Mouse (Mus musculus) telencephalon, adult 2 months (tissue): Measurements from ENCODE around the gene Zbtb3.
"Not testable (repeated sequence)": the region's sequence is repeated elsewhere in the genome, so short reads cannot be mapped to it uniquely, and the experiment has no call there.

Source experiments
- DNase-seq: peaks from one replicate; pipeline ENCODE4 v3.0.0-alpha.2; 2011; ENCODE audit warnings: low read depth, low spot score

Zbtb3 gene

DNA sequence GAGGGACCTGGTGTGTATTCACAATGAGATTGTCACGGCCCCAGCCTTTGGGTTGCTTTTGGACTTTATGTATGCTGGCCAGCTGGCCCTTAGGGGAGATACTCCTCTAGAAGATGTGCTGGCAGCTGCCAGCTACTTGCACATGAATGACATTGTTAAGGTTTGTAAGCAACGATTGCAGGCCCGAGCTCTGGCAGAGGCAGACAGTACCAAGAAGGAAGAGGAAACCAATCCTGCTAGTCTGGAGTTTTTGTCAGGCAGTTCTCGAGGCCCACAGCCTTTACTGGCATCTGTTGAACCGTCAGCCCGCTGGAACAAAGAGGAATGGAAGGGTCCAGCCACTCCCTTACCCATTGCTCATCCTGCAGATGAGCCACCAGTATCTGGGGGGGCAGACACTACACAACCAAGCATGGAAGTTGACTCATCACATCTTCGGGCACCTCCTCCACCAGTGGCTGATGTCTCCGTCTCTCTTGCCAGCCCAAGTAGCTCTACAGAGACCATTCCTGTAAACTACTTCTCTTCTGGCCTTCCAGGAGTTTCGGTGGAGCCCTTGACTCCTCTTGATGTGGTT lies 937 bp downstream of the Zbtb3 start:
- DNase-seq = no peak

DNA sequence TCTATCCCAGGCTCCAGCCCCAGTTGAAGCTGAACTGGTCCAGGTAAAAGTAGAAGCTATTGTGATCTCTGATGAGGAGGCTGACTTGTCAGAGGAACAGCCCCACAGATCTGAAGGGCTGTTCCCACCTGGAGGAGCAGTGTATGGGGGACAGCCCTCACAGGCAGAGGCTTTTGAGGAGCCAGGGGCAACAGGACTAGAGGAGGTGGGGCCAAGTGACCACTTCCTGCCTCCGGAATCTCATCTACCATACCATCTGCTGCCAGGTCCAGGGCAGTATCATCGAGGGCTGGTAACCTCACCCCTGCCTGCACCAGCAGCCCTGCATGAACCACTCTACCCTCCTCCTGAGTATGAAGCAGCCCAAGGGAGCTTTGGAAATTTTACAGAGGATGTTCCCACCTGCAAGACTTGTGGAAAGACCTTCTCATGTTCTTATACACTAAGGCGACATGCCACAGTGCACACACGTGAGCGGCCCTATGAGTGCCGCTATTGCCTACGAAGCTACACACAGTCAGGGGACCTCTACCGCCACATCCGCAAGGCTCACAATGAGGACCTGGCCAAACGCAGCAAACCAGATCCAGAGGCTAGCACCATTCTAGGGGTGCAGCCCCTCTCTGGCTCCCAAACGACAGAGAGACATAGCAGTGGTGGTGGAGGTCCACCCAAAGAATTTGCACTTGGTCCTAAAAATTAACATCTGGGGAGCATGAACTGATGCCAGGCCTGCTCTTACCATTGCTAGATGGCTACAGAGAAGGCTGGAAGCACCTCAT lies 1.7 kb downstream of the Zbtb3 start:
- DNase-seq = no peak

DNA sequence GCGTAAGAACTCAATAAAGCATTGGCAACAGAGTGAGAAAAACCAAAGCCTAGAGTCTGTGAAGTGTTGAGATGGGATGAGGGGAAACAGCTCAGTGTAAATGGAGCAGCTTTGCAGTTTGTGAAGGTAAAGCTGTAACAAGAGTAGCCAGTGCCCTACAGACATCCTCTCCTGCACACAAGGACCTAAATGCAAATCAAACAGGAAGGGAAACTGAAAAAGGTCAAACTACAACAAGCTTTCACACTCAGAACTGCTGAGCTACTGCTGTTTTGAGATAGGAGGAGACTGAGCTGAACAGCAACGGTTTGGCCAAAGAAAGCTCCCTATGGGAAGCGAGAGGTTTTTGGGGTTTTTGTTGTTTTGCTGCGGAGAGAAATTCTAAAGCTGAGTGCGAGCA lies 4.5 kb downstream of the Zbtb3 start:
- no peak for DNase-seq

DNA sequence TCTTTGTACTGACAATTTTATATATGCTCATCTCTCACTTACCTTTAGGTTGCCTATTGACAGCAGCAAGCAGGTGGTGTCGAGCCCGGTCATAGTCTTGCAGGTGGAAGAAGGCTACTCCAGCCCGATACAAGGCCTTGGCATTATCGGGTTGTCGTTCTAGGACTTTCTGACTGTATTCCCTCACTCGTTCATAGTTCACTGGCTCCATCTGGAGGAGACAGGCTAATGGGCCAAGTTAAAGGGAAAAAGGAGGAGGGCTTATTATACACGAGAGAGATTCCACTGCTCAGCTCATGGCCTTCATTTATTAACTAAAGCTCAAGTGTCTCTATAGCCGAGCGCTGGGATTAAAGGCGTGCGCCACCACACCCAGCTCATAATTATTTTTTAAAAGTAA lies 13.5 kb downstream of the Zbtb3 start:
- no peak for DNase-seq

DNA sequence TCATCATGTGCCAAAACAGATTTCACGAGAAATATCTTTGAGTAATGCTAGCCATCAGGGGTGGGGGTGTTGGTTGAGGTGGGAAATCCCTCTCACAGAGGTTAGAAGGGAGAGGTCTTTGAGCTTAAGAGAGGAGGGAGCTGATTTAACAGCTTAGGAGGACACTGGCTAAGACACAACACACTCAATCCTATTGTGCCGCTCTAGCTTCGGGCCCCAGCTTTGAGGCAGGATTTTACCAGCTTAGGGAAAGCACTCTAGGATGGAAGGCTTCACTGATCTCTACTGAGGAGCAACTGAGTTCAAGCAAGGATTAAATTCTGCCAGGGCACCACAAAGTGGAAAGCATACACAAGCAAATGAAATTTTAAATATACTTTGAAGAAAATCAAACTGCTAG lies 14.6 kb downstream of the Zbtb3 start:
- DNase-seq = no peak

DNA sequence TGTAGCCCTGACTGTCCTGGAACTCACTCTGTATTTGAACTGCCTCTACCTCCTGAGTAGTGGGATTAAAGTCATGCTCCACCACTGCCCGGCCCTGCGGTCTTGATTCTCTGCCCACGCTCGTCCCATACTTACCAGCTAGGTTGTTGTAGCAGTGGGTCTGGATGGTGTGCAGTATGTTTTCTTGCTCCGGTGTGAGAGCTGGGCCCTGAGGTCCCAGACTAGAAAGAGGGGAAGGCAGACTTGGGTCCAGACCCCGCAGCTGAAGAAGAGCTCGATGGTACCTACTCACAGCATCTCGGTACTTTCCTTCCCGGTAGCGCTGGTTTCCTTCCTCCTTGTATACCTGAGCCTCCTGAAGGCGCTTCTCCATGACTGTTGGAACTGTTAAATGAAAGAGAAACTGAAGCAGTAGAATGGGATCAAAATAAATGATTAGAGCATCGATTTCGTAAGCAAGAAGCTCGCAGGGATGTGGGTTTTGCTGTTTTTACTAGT lies 16.0 kb downstream of the Zbtb3 start:
- DNase-seq = no peak

DNA sequence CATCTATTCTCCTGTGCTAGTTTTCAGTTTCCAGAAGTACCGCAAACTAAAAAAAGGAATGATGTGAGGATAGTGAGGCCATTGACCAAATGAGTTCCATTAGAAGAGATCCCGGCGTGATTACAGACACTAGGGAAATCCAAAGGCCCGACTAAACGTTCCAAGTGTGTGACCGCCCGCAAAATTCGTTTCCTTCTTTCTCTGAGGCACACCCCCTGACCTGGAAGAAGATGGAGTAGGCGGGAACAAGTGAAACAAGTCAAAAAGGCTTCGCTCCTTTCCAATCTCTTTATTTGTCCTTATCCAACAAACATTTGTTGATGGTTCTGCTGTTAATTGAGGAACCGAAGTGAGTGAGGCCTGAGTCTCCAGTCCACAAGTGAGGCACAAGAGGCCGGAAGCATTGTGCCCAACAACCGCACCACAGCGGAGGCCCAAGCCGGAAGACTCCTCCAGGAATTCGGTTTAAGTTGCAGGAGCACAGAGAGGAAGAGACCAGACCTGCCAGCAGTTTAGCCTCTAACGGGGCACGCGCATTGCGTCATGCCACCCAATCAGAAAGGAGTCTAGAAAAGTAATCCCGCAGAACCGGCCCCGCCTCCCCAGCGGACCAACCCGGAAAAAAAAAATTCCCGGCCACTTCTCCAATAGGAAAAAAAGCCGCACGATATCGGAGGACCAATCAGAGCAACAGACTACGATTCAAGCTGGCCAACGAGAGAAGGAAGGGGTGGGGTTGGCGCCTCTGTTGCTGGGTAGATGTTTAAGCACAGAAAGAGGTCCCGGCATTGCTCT lies 16.6 kb downstream of the Zbtb3 start, which contains the start of gene Ttc9c:
Gene Ttc9c (minus strand): TSS at position 533 of the 795 bp plus-strand sequence.
- peak; percentile 99 for DNase-seq

DNA sequence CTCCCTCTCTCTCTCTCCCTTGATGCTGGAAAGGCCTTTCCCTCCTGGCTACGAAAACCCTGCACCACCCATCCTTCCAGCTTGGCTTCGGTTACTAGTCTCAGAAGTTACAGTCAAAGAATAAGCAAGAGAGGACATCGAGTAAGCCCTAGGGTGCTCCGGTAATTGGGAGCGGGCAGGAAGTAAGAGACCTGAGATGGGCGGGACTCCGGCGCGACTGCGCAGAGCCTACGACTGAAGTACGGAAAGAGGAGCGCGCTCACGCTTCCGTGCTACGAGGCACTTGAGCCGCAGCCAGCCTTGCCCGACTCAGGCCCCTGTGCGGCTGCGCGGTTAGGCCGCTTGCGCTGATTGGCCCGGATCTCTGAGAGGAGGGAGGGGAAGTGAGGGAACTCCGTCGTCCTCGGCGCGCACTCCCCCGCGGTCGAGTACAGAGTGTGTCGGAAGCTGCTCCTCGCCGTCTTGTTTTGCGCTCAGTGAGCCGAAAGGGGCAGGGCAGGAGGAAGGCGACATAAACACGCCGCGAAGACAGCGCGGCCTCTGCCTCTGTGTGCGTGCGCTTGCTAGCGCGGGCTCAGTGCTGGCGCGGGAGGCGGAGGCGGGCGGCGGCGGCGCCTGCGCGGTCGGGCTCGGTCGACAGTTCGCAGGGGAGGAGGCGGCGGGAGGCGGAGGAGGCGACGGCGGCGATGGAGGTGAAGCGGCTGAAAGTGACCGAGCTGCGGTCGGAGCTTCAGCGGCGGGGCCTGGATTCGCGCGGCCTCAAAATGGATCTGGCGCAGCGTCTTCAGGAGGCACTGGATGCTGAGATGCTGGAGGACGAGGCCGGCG lies 17.5 kb downstream of the Zbtb3 start, which contains the start of gene Hnrnpul2:
Gene Hnrnpul2 (plus strand): TSS at position 415 of the 828 bp plus-strand sequence.
- peak; percentile 99 for DNase-seq

DNA sequence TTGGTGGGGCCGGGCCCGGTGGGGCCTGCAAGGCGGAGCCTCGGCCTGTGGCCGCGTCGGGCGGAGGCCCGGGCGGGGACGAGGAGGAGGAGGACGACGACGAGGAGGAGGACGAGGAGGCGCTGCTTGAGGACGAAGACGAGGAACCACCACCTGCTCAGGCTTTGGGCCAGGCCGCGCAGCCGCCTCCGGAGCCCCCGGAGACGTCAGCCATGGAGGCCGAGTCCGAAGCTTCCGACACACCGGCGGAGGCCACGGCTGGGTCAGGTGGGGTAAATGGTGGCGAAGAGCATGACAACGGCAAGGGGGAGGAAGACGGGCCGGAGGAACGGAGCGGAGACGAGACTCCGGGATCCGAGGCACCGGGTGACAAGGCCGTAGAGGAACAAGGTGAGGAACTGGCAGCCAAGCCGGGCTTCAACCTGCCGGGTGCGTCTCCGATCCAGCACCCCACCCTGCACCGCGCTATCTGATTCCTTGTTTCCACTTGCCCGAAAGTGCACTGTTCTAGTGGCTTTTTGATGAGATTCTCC lies 18.1 kb downstream of the Zbtb3 start:
- no peak for DNase-seq

DNA sequence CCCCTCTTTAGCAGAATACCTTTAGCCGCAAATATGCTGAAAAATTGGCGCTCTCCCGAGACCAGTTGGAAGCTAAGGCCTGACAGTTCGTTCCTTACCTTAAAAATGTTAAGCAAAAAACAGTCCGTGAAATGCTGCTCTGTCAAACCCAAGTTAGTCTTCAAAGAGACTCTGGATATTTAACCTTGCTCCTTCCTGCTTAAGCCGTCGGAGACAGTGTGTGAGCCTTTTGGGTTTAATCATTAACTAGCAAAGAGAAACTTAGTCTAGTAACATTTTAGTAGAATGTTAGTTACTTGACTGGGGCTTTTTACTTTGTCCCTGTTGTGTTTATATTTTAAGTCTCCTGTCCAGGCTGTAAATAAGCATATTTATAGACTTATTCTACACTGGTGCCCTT lies 18.8 kb downstream of the Zbtb3 start:
- no peak for DNase-seq

DNA sequence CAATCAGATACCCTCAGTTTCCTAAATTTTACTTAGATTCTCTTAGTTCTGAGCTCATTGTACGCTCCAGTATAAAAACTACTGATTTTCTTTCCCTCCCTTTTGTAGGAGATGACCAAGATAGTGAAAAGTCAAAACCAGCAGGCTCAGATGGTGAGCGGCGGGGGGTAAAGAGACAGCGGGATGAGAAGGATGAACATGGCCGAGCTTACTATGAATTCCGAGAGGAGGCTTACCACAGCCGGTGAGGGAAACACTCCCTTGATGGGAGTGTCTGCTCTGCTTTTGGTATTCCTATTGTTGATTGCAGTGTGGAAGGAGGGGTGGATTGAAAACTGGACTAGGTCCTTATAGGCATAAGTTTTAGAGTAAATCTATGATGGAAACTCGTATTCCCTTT lies 20.3 kb downstream of the Zbtb3 start:
- no peak for DNase-seq

DNA sequence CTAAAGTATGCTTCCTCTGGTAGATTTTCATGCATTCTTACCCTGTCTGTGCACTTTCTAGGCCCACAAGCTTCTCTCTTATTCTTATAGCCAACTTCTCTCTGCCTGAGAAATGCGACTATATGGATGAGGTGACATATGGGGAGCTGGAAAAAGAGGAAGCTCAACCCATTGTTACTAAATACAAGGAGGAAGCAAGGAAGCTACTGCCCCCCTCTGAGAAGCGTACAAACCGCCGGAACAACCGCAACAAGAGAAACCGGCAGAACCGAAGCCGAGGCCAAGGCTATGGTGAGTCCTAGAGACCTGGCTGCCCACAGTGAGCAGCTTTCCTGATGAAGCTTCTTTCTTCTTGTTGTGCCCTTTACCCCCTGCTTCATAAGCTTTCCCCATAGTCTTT lies 27.3 kb downstream of the Zbtb3 start, which contains the start of gene AC129217.1:
Gene AC129217.1 (plus strand): TSS at position 114 of the 400 bp plus-strand sequence.
- DNase-seq = no peak

DNA sequence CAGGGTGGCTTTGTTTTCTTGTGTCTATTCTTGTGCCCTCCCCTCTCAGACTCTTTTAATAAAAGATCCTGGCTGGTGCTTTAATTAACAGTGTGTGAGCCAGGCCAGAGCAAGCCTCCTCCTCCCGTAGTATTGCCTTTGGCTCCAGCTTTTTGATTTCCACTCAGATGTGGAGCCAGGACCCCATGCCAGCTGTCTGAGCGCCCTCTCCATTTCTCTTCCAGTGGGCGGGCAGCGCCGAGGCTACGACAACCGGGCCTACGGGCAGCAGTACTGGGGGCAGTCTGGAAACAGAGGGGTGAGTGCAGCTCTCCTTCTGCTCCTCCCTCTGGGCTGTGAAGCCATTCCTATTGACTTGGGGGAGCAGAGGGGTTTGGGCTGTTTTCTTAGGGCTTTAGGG lies 28.3 kb downstream of the Zbtb3 start:
- DNase-seq = no peak

DNA sequence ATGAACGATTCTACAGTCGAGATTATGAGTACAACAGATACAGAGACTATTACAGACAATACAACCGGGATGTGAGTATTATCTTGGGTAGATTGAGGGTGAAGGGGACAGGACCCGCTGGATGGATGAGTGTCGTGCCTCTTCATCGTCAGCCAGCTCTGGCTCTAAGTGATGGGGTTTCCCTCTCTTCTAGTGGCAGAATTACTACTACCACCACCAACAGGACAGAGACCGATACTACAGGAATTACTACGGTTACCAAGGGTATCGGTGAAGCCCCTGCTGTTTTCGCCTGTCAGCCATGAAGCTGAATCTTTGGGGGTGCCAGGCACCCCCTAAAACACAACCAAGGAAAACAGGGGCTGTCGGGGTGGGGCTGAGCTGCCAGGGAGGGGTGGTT lies 28.9 kb downstream of the Zbtb3 start:
- no peak for DNase-seq

DNA sequence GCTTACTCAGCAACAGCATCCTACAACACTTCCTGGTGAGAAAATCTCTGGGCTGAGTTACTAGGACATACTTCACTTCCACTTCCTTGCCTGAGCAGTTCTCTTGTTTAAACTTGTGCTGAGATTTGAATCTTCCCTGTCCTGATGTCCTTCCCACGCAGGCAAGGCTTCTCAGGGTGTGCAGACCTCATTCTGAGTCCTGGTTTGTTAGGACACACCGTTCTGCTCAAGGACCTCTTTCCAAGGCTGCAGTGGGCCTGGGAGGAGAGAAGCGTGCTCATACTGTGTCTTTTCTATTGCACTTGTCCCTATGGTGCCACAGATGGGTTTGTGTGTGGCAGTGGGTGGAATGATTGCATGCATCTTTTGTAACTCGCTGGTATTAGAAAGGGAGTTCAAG lies 30.6 kb downstream of the Zbtb3 start:
- no peak for DNase-seq

DNA sequence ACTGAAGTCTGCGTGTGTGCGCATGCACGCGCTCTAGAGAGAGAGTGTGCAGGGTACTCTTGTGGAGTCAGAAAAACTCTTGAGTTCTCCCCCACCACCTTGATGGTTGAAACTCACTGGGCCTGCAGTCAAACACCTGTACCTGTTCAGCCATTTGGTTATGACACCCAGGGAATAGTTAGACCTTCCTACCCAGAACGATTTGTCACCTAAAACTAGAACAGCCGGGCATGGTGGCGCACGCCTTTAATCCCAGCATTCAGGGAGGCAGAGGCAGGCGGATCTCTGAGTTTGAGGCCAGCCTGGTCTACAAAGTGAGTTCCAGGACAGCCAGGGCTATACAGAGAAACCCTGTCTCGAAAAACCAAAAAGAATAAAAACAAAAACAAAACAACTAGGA lies 34.0 kb downstream of the Zbtb3 start:
- not testable (repeated sequence) for DNase-seq

DNA sequence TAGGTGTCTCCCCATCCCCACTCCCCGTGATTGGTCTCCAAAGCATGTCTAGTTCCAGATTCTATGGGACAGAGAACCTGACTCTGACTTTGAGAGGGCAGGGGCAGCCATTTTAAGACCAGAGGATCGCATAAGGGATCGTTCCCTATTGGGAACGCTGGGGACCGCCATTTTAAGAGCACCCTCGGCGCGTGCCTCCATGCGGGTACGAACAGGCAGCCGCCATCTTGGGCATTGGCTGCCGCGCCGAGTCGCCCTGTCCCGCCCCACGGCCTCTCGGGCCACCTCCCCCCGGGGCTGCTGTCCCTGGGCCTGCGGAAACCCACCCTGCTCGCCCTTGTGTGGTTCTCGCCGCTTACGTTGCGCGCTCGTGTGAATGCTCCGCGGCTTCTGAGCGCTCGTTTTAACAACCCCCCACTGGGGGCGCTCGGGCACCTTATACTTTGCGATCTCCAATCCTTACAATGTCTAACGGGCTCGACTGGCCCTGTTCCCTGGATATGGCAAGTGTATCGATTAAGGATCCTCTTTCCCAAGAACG lies 35.0 kb downstream of the Zbtb3 start, which contains the start of gene Bscl2:
Gene Bscl2 (plus strand): TSS at position 217 of the 541 bp plus-strand sequence.
- DNase-seq = no peak

DNA sequence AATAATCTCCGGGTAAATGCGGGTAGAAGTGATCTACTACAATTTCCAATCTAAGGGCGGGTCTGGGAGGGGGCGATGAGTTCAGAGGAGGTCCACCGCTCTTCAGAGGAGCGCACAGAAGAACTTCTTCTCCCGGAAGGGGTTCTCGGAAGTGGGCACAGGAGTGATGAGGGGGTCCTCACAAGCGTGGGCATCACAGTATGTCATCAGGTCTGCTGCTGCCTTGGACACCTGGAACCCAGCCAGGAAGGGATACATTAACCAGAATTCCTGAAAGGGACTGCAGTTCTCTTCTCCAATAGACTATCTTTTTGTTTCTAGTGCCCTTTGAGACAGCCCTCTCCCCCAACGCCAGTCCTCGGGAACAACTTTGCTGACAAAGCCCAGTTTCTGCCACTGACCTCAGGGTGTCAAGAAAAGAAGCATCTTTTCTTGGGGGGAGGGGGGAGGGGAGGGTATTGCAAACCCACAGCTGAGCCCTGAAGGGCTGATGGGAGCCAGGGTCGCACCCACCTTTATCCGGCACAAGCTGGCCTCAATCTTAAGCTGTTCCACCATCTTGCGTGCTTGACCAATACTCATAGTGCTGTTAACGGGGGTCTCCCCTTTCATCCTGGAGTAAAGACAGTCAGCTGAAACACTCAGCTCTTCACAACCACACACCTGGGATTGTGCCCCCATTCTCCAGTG lies 35.8 kb downstream of the Zbtb3 start:
- DNase-seq = no peak

DNA sequence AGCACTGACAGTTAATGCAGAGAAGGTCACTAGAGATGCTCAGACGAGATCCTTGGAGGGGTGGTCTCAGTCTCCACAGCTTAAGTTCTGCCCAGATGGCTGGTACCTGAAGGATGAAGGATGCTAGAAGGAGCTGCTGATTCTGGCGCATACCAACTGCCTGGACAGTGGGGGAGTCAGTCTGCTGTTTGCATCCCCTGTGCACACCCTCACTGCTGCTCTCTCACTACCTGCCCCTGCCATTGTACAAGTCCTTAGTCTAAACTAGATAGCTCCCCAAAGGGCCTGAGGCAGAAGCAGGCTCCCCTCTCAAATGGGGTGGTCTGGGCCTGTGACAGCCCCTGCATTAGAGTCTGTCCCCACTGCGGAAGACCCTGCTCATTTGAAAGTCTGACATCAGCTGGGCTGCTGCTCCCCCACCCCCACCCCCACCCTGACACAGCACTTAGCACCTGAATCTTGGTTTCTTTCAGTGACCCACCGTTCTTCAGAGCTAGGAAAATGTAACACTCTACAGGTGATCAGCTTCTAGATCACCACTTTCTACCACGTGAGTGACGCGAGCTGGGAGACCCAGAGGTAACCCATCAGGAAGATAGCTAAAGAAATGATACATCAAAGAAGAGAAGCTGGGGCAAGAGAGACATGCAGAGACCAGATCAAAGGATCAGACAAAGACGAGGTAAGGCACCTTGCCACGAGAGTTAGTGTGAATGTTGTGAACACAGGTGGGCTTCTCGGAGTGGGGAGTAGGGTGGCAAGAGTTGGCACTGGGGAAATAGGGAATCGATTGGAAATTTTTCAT lies 37.0 kb downstream of the Zbtb3 start, which contains the start of gene Gng3:
Gene Gng3 (minus strand): TSS at position 92 of the 805 bp plus-strand sequence.
- peak; percentile 95 for DNase-seq
